8 mouse cellular contexts compared by ENCODE assay signal in the genomic region with DNA sequence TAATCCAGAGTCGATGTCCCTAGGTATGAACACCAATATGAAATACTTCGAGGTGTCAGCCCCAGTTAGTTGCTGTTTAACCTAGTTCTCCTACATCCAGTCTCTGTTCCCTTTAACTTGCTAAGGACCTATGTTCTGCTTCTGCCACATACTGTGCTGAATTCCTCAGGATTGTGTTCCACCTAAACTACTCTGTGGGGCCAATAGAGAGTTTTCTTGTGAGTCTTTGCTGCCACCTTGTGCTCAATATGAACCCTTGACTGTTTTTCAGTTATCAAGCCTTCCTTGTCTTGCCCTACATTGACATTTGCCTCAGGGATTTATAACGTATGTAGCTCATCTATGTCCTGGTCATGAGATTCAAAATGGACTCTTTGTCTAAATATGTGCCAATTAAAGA. TPM values are rescaled to one million over a fixed set of nuclear protein-coding genes. Genes with fewer than 3 reads are reported as not detected.
DNase-seq lines count a peak whose midpoint lies in the region.

No protein-coding gene starts in this region.

- DNase-seq in gastrocnemius, adult 18-20 months (ENCODE audit: low spot score): peak; percentile 13
- no peak for DNase-seq in gastrocnemius, postnatal 4 days (ENCODE audit: low spot score in 2 of 2)
- peak; percentile 6 for DNase-seq in lung, postnatal 10 days
- DNase-seq in lung, postnatal 25 days (ENCODE audit: low spot score): no peak
- peak; percentile 48 for DNase-seq in embryo, embryonic 11 days
- peak; percentile 57 for DNase-seq in retina, embryonic 14.5 days (ENCODE audit: low spot score)
- DNase-seq in urinary bladder, postnatal 14 days (ENCODE audit: low spot score): no peak
- no peak for DNase-seq in gastrocnemius, adult 8-10 months (ENCODE audit: low spot score in 2 of 2)

RNA-seq across cellular contexts. Expression of a gene that starts 21.1 kb away (rescaled TPM):
- 1 to 10 TPM; 1.6 to 2.4 TPM for total RNA-seq in gastrocnemius, adult 18-20 months (2021)
- total RNA-seq in gastrocnemius, postnatal 4 days (2021): 1 to 10 TPM; 3.2 to 5.1 TPM
- 1 to 10 TPM; 1.0 to 1.3 (median 1.2) TPM for total RNA-seq in gastrocnemius, adult 8-10 months (2022)

RNA-seq across cellular contexts. Expression of a gene that starts 25.3 kb away (rescaled TPM):
- total RNA-seq in gastrocnemius, adult 18-20 months (2021): 1 to 10 TPM; 1.9 to 3.0 TPM
- 1 to 10 TPM; 2.7 to 3.9 TPM for total RNA-seq in gastrocnemius, postnatal 4 days (2021)
- 1 to 10 TPM; 2.5 to 3.5 (median 2.8) TPM for total RNA-seq in gastrocnemius, adult 8-10 months (2022)

RNA-seq across cellular contexts. Expression of a gene that starts 38.3 kb away (rescaled TPM):
- 100 to 1,000 TPM; 152 to 195 TPM for total RNA-seq in gastrocnemius, adult 18-20 months (2021)
- 1 to 10 TPM; 5.3 to 7.7 TPM for total RNA-seq in gastrocnemius, postnatal 4 days (2021)
- total RNA-seq in gastrocnemius, adult 8-10 months (2022): 100 to 1,000 TPM; 156 to 181 (median 167) TPM

Comparison
In these comparisons a context has a peak if more than half of its experiments do, and no peak if none do; other contexts are left out.
1. DNase-seq: peak in gastrocnemius, adult 18-20 months (single experiment), lung, postnatal 10 days (single experiment), embryo, embryonic 11 days (single experiment) and retina, embryonic 14.5 days (single experiment); none in gastrocnemius, postnatal 4 days (0 of 2), lung, postnatal 25 days (single experiment), urinary bladder, postnatal 14 days (single experiment) and gastrocnemius, adult 8-10 months (0 of 2).
2. RNA of a gene that starts 38.3 kb away (total RNA-seq): 152 to 195 TPM in gastrocnemius, adult 18-20 months and 156 to 181 TPM in gastrocnemius, adult 8-10 months; 5.3 to 7.7 TPM in gastrocnemius, postnatal 4 days; every median in the first group is over 10 times any median in the second.